Mouse (Mus musculus) heart, embryonic 15.5 days (tissue): ENCODE data around the gene Pou4f2. TPM values are rescaled to one million over a fixed set of nuclear protein-coding genes. Genes with fewer than 3 reads are reported as not detected.
A peak's percentile ranks its signal among the peaks of the same experiment; 100 is the strongest.

ENCODE experiments used
- ATAC-seq: fragments of 200-750 bp; cut with Nextera tagmentation; replicated peaks from 2 replicates; pipeline ENCODE4 v1.8.0; 2017; ENCODE audit warnings: low read depth, moderate TSS enrichment; ENCODE audit not compliant: insufficient number of reproducible peaks, insufficient read depth, low FRiP score
- H3K27ac ChIP-seq: fragments of 300-500 bp; sonication (generic); 2 replicates; pipeline ENCODE4 v1.5.1; 2015; ENCODE audit warnings: mild to moderate bottlenecking, inconsistent platforms
- H3K27me3 ChIP-seq: fragments of 300-500 bp; sonication (generic); 2 replicates; pipeline ENCODE4 v1.6.1; 2015; ENCODE audit warnings: inconsistent platforms
- H3K36me3 ChIP-seq: fragments of 300-500 bp; sonication (generic); 2 replicates; pipeline ENCODE4 v1.6.1; 2015; ENCODE audit warnings: mild to moderate bottlenecking, inconsistent platforms
- H3K4me1 ChIP-seq: fragments of 300-500 bp; sonication (generic); replicated peaks from 2 replicates; pipeline ENCODE4 v1.6.1; 2015; ENCODE audit warnings: inconsistent platforms
- H3K4me2 ChIP-seq: fragments of 300-500 bp; sonication (generic); 2 replicates; pipeline ENCODE4 v1.6.1; 2015; ENCODE audit warnings: inconsistent platforms, mild to moderate bottlenecking, moderate library complexity
- H3K4me3 ChIP-seq: fragments of 300-500 bp; sonication (generic); 2 replicates; pipeline ENCODE4 v1.5.1; 2015; ENCODE audit warnings: mild to moderate bottlenecking, inconsistent platforms
- H3K9ac ChIP-seq: fragments of 300-500 bp; sonication (generic); 2 replicates; pipeline ENCODE4 v1.6.1; 2015; ENCODE audit warnings: mild to moderate bottlenecking, inconsistent platforms
- H3K9me3 ChIP-seq: fragments of 300-500 bp; sonication (generic); replicated peaks from 2 replicates; pipeline ENCODE4 v1.6.1; 2016; ENCODE audit warnings: inconsistent platforms
- WGBS: fragments of 180-500 bp; shearing (Covaris S2); methylation state at CpG from one replicate; pipeline ENCODE4 v1.1.7; 2015; ENCODE audit warnings: mixed read lengths; 5-methylcytosine and 5-hydroxymethylcytosine counted together
- polyA plus RNA-seq: library from polyadenylated mRNA; unstranded; fragments of >200 nt; fragmentation: Nextera tagmentation; extraction: Ambion mirVana; gene quantifications from 2 replicates; pipeline ENCODE4 v1.2.1, GENCODE M21; 2015

Gene Pou4f2
- polyA plus RNA-seq = not detected in 2 replicates

- WGBS = under 1% methylated on average over 54 of the region's 54 CpGs
- Histone ChIP-seq H3K9ac (no peak within 1 kb of the TSS), H3K36me3 (no peaks in the 10 kb centered on the region), H3K4me2 (peak within 1 kb of the TSS; percentile 79), H3K4me1 (peaks cover 32% of the 10 kb centered on the region), H3K27me3 (peaks cover 92% of the 10 kb centered on the region), H3K27ac (no peak within 1 kb of the TSS), H3K9me3 (no peaks in the 10 kb centered on the region), H3K4me3 (peak within 1 kb of the TSS; percentile 46)
- ATAC-seq = no peak
Measured at GRCm38 (mm10) chr8:78436071-78436651, at the start of gene Pou4f2. Gene Pou4f2, minus strand, starts transcription at chr8:78436645.

GRCm38 (mm10) chr8:78477051-78477829 lies 40.8 kb upstream of the Pou4f2 start:
- Histone ChIP-seq H3K4me3 (no peak overlapping the region), H3K4me2 (no peak overlapping the region), H3K36me3 (no peaks in the 10 kb centered on the region), H3K27me3 (no peaks in the 10 kb centered on the region), H3K27ac (no peak overlapping the region), H3K9me3 (no peaks in the 10 kb centered on the region), H3K4me1 (no peaks in the 10 kb centered on the region), H3K9ac (no peak overlapping the region)
- 38% methylated on average over 6 of the region's 6 CpGs for WGBS
- no peak for ATAC-seq

- 85% methylated on average over 2 of the region's 2 CpGs for WGBS
- H3K36me3 ChIP-seq = no peaks in the 10 kb centered on the region
- no peaks in the 10 kb centered on the region for H3K9me3 ChIP-seq
- H3K9ac ChIP-seq = no peak overlapping the region
- H3K4me2 ChIP-seq = no peak overlapping the region
- no peak for ATAC-seq
- H3K27ac ChIP-seq = no peak overlapping the region
- H3K27me3 ChIP-seq = no peaks in the 10 kb centered on the region
- no peak overlapping the region for H3K4me3 ChIP-seq
- H3K4me1 ChIP-seq = no peaks in the 10 kb centered on the region
Measured at GRCm38 (mm10) chr8:78467889-78468288, 31.4 kb upstream of the Pou4f2 start.

- H3K27me3 ChIP-seq = no peaks in the 10 kb centered on the region
- WGBS = 76% methylated on average over 2 of the region's 2 CpGs
- no peaks in the 10 kb centered on the region for H3K9me3 ChIP-seq
- no peak overlapping the region for H3K27ac ChIP-seq
- H3K36me3 ChIP-seq = no peaks in the 10 kb centered on the region
- no peaks in the 10 kb centered on the region for H3K4me1 ChIP-seq
- no peak overlapping the region for H3K4me2 ChIP-seq
- ATAC-seq = no peak
- no peak overlapping the region for H3K9ac ChIP-seq
- no peak overlapping the region for H3K4me3 ChIP-seq
Measured at GRCm38 (mm10) chr8:78463941-78464340, 27.5 kb upstream of the Pou4f2 start.

- H3K4me2 ChIP-seq = no peak overlapping the region
- no peak overlapping the region for H3K4me3 ChIP-seq
- H3K9ac ChIP-seq = no peak overlapping the region
- 72% methylated on average over 3 of the region's 3 CpGs for WGBS
- H3K4me1 ChIP-seq = no peaks in the 10 kb centered on the region
- H3K9me3 ChIP-seq = no peaks in the 10 kb centered on the region
- H3K27me3 ChIP-seq = no peaks in the 10 kb centered on the region
- ATAC-seq = no peak
- no peak overlapping the region for H3K27ac ChIP-seq
- H3K36me3 ChIP-seq = no peaks in the 10 kb centered on the region
Measured at GRCm38 (mm10) chr8:78456441-78456840, 20.0 kb upstream of the Pou4f2 start.

- Histone ChIP-seq H3K27ac (no peak overlapping the region), H3K36me3 (no peaks in the 10 kb centered on the region), H3K9me3 (no peaks in the 10 kb centered on the region), H3K4me2 (no peak overlapping the region), H3K4me3 (no peak overlapping the region), H3K27me3 (peaks cover 54% of the 10 kb centered on the region), H3K9ac (no peak overlapping the region), H3K4me1 (peaks cover 3% of the 10 kb centered on the region)
- no peak for ATAC-seq
- whole genome bisulfite sequencing = 68% methylated on average over 1 of the region's 1 CpGs
Measured at GRCm38 (mm10) chr8:78442781-78443180, 6.3 kb upstream of the Pou4f2 start.

GRCm38 (mm10) chr8:78438121-78438520 lies 1.7 kb upstream of the Pou4f2 start:
- Histone ChIP-seq H3K9ac (no peak overlapping the region), H3K4me2 (peak overlapping the region; percentile 52), H3K4me1 (peaks cover 32% of the 10 kb centered on the region), H3K4me3 (peak overlapping the region; percentile 25; the same call in 1 of the 2 replicates), H3K27me3 (peaks cover 92% of the 10 kb centered on the region), H3K9me3 (no peaks in the 10 kb centered on the region), H3K27ac (no peak overlapping the region), H3K36me3 (no peaks in the 10 kb centered on the region)
- no peak for ATAC-seq
- under 1% methylated on average over 18 of the region's 18 CpGs for WGBS

GRCm38 (mm10) chr8:78437140-78438045 lies 948 bp upstream of the Pou4f2 start:
- Histone ChIP-seq H3K9me3 (no peaks in the 10 kb centered on the region), H3K36me3 (no peaks in the 10 kb centered on the region), H3K9ac (no peak overlapping the region), H3K4me2 (peak overlapping the region; percentile 79), H3K4me3 (peak overlapping the region; percentile 46), H3K27ac (no peak overlapping the region), H3K4me1 (peaks cover 32% of the 10 kb centered on the region), H3K27me3 (peaks cover 93% of the 10 kb centered on the region)
- 4% methylated on average over 32 of the region's 32 CpGs for WGBS
- no peak for ATAC-seq

- WGBS = 2% methylated on average over 16 of the region's 25 CpGs
- no peak for ATAC-seq
- no peaks in the 10 kb centered on the region for H3K9me3 ChIP-seq
Measured at GRCm38 (mm10) chr8:78436661-78437060, 216 bp upstream of the Pou4f2 start.

GRCm38 (mm10) chr8:78435624-78435960 lies 853 bp downstream of the Pou4f2 start:
- Histone ChIP-seq H3K9ac (no peak overlapping the region), H3K4me2 (peak overlapping the region; percentile 79), H3K4me3 (peak overlapping the region; percentile 46), H3K4me1 (peaks cover 32% of the 10 kb centered on the region), H3K27me3 (peaks cover 89% of the 10 kb centered on the region), H3K27ac (no peak overlapping the region), H3K9me3 (no peaks in the 10 kb centered on the region), H3K36me3 (no peaks in the 10 kb centered on the region)
- under 1% methylated on average over 18 of the region's 18 CpGs for WGBS
- ATAC-seq = no peak

More at GRCm38 (mm10) chr8:78436661-78437060, 216 bp upstream of the Pou4f2 start:
- H3K36me3 ChIP-seq = no peaks in the 10 kb centered on the region
- peaks cover 32% of the 10 kb centered on the region for H3K4me1 ChIP-seq
- no peak overlapping the region for H3K9ac ChIP-seq
- no peak overlapping the region for H3K27ac ChIP-seq
- H3K4me2 ChIP-seq = peak overlapping the region; percentile 79
- H3K4me3 ChIP-seq = peak overlapping the region; percentile 46
- H3K27me3 ChIP-seq = peaks cover 95% of the 10 kb centered on the region
